Mouse (Mus musculus) spleen, adult 2 months (tissue): ENCODE data around the gene Tpx2.

Experiments used
- CTCF ChIP-seq: fragments of 200-500 bp; IDR thresholded peaks from 2 replicates; pipeline ENCODE4 v1.5.1; 2011; ENCODE audit warnings: mild to moderate bottlenecking, inconsistent platforms; ENCODE audit not compliant: insufficient read depth, insufficient read length, insufficient replicate concordance; ENCODE audit errors: extremely low read depth
- POLR2A ChIP-seq: fragments of 200-500 bp; IDR thresholded peaks from 2 replicates; pipeline ENCODE4 v1.6.1; 2011; ENCODE audit warnings: low read depth, low read length, inconsistent platforms

DNA sequence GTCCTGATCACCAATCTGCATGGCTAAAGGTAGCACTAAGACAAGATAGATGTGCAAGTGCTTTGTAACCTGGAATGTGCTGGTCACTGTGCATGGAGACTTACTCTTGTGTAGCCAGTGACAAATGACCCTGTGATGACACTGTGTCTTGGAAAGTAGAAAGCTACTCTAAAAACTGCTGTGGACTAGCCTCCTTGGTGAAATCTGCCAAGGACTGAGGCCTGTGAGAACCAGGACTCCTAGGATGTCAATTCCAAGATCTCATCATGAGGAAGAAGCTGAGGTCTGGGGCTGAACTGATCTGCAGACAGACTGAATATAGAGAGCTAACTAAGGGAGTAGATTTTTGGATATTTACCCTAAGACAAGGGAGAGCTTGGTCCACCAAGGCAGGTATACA lies 26.2 kb upstream of the Tpx2 start:
- TF ChIP-seq CTCF (no peak), POLR2A (no peak)
